Mouse (Mus musculus) midbrain, embryonic 10.5 days (tissue): ENCODE measurements around the gene Adgrl3. TPM values are rescaled to one million over a fixed set of nuclear protein-coding genes. Genes with fewer than 3 reads are reported as not detected.

ENCODE experiments used
- DNase-seq: peaks from one replicate; pipeline ENCODE4 v3.0.0-alpha.2; 2017; ENCODE audit warnings: low spot score
- H3K27ac ChIP-seq: fragments of 300-500 bp; sonication (generic); replicated peaks from 2 replicates; pipeline ENCODE4 v1.5.1; 2016; ENCODE audit warnings: mild to moderate bottlenecking
- H3K27me3 ChIP-seq: fragments of 300-500 bp; sonication (generic); 2 replicates; pipeline ENCODE4 v1.6.1; 2016; ENCODE audit warnings: low read depth, mild to moderate bottlenecking; ENCODE audit not compliant: poor library complexity, severe bottlenecking
- H3K36me3 ChIP-seq: fragments of 300-500 bp; sonication (generic); 2 replicates; pipeline ENCODE4 v1.6.1; 2016; ENCODE audit warnings: mild to moderate bottlenecking, moderate library complexity
- H3K4me1 ChIP-seq: fragments of 300-500 bp; sonication (generic); 2 replicates; pipeline ENCODE4 v1.6.1; 2016
- H3K4me3 ChIP-seq: fragments of 300-500 bp; sonication (generic); 2 replicates; pipeline ENCODE4 v1.5.1; 2016; ENCODE audit warnings: mild to moderate bottlenecking, moderate library complexity
- H3K9me3 ChIP-seq: fragments of 300-500 bp; sonication (generic); replicated peaks from 2 replicates; pipeline ENCODE4 v1.6.1; 2016; ENCODE audit warnings: mild to moderate bottlenecking
- WGBS: fragments of 180-500 bp; shearing (Covaris S2); methylation state at CpG from one replicate; pipeline ENCODE4 v1.1.7; 2016; 5-methylcytosine and 5-hydroxymethylcytosine counted together
- polyA plus RNA-seq: library from polyadenylated mRNA; unstranded; fragments of >200 nt; fragmentation: Nextera tagmentation; extraction: Ambion mirVana; gene quantifications from 2 replicates; pipeline ENCODE4 v1.2.1, GENCODE M21; 2016

Adgrl3 gene
- polyA plus RNA-seq, 1 experiment from 2014 or later: 11.7 TPM

DNA sequence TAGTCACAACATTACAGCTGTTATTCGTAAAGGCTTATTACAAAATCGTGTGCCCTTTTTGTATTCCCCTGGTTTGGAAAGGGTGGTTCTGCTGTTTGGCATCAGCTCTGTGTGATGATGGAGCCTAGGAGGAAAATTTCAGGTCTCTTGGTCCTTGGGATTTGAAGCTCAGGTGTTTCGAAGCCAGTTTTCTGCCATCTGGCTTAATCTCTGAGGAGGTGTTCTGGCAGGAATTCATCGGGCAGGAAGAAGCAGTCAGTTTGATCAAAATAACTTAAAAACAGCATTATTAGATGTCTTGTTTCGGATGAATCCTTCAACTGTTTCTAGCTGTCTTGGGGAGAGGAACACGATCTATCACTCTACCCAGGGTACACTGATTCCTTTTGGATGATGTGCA lies 140.5 kb downstream of the Adgrl3 start:
- no peak for DNase-seq
- Histone ChIP-seq H3K4me3 (no peak overlapping the region), H3K4me1 (peaks cover 16% of the 10 kb centered on the region), H3K36me3 (no peaks in the 10 kb centered on the region), H3K9me3 (no peaks in the 10 kb centered on the region), H3K27ac (no peak overlapping the region), H3K27me3 (no peaks in the 10 kb centered on the region)
- 87% methylated on average over 6 of the region's 6 CpGs for WGBS

GRCm38 (mm10) chr5:81188871-81189485 lies 169.0 kb downstream of the Adgrl3 start:
- no peaks in the 10 kb centered on the region for H3K9me3 ChIP-seq
- H3K4me1 ChIP-seq: no peaks in the 10 kb centered on the region
- 63% methylated on average over 4 of the region's 4 CpGs for WGBS
- no peak overlapping the region for H3K4me3 ChIP-seq
- H3K36me3 ChIP-seq: no peaks in the 10 kb centered on the region
- no peak overlapping the region for H3K27ac ChIP-seq
- no peak for DNase-seq
- H3K27me3 ChIP-seq: no peaks in the 10 kb centered on the region

GRCm38 (mm10) chr5:81200354-81200753 lies 180.4 kb downstream of the Adgrl3 start:
- H3K36me3 ChIP-seq: no peaks in the 10 kb centered on the region
- H3K4me1 ChIP-seq: no peaks in the 10 kb centered on the region
- no peaks in the 10 kb centered on the region for H3K27me3 ChIP-seq
- no peak overlapping the region for H3K4me3 ChIP-seq
- no peak overlapping the region for H3K27ac ChIP-seq
- H3K9me3 ChIP-seq: no peaks in the 10 kb centered on the region
- DNase-seq: no peak

DNA sequence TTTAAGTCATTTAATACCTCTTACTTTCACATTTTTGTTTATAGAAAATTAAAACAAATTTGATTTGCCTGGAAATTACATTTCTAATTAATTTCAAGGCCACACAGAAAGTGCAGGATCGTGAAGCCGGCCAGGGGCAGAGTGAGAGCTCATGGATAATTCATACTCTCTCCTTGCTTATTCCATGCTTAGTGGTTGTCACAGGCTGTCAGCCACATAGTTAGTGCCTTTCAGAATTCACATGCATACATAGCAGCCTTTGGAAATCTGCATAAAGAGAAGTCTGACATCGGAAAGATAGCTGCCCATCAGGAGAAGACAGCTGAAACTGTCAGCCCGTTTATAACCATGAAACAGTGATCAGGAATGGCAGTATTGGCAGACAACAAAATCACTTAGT lies 181.9 kb downstream of the Adgrl3 start:
- no peak overlapping the region for H3K27ac ChIP-seq
- H3K4me1 ChIP-seq: no peaks in the 10 kb centered on the region
- 82% methylated on average over 4 of the region's 4 CpGs for WGBS
- H3K9me3 ChIP-seq: no peaks in the 10 kb centered on the region
- H3K27me3 ChIP-seq: no peaks in the 10 kb centered on the region
- DNase-seq: no peak
- H3K36me3 ChIP-seq: no peaks in the 10 kb centered on the region
- no peak overlapping the region for H3K4me3 ChIP-seq

GRCm38 (mm10) chr5:81218500-81219057 lies 198.6 kb downstream of the Adgrl3 start:
- no peak for DNase-seq
- H3K27me3 ChIP-seq: no peaks in the 10 kb centered on the region
- H3K4me1 ChIP-seq: peaks cover 5% of the 10 kb centered on the region
- WGBS: 60% methylated on average over 2 of the region's 2 CpGs
- H3K9me3 ChIP-seq: no peaks in the 10 kb centered on the region
- H3K27ac ChIP-seq: no peak overlapping the region
- H3K36me3 ChIP-seq: no peaks in the 10 kb centered on the region
- no peak overlapping the region for H3K4me3 ChIP-seq

- Histone ChIP-seq H3K27me3 (no peaks in the 10 kb centered on the region), H3K9me3 (no peaks in the 10 kb centered on the region), H3K36me3 (no peaks in the 10 kb centered on the region), H3K4me1 (no peaks in the 10 kb centered on the region), H3K4me3 (no peak overlapping the region), H3K27ac (no peak overlapping the region)
- 87% methylated on average over 6 of the region's 6 CpGs for WGBS
- DNase-seq: no peak
These were observed 204.5 kb downstream of the Adgrl3 start for GRCm38 (mm10) chr5:81224465-81224864.

DNA sequence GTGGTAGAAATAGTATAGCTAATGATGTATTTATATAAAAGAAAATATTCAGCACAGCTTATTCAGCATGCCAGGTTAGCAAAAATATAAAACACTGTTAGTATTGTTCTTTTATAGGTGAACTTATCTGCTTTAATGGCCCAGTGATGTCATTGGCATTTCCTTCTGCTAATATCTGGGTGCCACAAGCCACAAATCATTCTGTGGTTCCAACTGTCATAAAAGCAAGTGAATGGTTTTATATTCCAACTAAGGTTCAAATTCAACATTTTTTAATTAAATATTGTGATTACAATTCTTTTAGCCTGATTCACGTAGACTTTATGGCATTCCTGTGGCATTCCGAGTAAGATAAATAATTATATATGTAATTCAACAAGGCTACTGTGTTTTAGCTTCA lies 205.5 kb downstream of the Adgrl3 start:
- no peak for DNase-seq
- Histone ChIP-seq H3K4me1 (no peaks in the 10 kb centered on the region), H3K4me3 (no peak overlapping the region), H3K27me3 (no peaks in the 10 kb centered on the region), H3K36me3 (no peaks in the 10 kb centered on the region), H3K27ac (no peak overlapping the region), H3K9me3 (no peaks in the 10 kb centered on the region)
- 89% methylated on average over 2 of the region's 2 CpGs for WGBS

GRCm38 (mm10) chr5:81227256-81227655 lies 207.3 kb downstream of the Adgrl3 start:
- Histone ChIP-seq H3K9me3 (no peaks in the 10 kb centered on the region), H3K4me3 (no peak overlapping the region), H3K27ac (no peak overlapping the region), H3K36me3 (no peaks in the 10 kb centered on the region), H3K27me3 (no peaks in the 10 kb centered on the region), H3K4me1 (no peaks in the 10 kb centered on the region)
- DNase-seq: no peak

DNA sequence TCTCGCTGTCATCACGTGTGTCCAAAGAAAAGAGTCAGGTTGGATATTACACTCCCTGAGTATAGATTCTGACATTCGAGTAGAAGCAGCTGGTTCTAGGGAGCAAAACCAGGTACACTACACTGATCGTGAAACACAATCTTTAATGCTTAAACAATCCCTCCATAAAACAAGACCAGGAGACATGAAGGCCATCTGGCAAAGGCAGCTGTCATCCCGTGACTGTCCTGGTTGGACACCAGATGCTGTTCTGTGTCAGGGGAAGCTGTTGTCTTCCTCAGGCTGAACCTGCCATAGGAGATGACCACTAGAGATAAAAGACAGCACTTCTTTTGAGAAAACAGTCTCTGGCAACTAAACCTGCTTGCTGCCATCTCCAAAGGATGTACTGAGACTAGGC lies 228.8 kb downstream of the Adgrl3 start:
- Histone ChIP-seq H3K9me3 (no peaks in the 10 kb centered on the region), H3K27me3 (no peaks in the 10 kb centered on the region), H3K36me3 (no peaks in the 10 kb centered on the region), H3K4me1 (no peaks in the 10 kb centered on the region), H3K4me3 (no peak overlapping the region), H3K27ac (no peak overlapping the region)
- WGBS: 92% methylated on average over 5 of the region's 5 CpGs
- DNase-seq: no peak

DNA sequence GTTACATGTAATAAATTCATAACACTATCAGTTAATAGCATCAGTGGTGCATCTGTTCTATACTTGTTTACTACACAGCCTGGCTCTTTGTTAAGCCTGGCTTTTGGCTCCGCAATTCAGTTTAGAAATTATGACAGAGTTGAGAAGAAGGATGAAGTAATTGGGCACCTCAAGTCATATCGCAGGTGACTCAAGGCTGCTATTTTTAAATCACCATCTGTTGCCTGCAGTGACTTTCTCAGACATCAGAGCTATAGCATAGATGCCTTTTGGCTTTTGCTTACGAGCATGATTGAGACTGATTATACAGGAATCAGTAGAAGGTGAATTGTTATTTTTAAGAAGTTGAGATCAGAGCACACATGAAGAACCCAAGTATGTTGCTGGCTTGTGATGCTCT lies 236.2 kb downstream of the Adgrl3 start:
- Histone ChIP-seq H3K4me3 (no peak overlapping the region), H3K36me3 (no peaks in the 10 kb centered on the region), H3K9me3 (no peaks in the 10 kb centered on the region), H3K27ac (no peak overlapping the region), H3K4me1 (no peaks in the 10 kb centered on the region), H3K27me3 (no peaks in the 10 kb centered on the region)
- DNase-seq: no peak
- 92% methylated on average over 3 of the region's 3 CpGs for WGBS

DNA sequence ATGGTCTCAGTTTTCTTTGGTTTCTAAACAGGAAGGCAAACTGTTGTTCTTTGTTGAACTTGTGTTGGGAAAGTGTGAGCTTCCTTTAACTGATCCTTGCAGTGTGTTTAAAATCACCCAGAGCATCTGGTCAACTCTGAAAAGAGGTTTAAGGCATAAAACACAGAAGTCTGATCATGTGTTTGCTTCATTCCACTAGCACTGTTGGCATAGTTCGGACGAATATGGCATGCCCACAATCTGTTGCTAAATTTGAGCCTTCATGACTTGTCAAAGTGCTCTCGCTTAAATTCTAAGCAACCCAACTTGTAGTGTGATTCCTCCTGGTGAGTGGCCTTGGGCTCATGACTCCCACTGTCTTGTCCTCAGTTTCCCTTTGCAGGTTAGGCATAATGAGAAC lies 249.8 kb downstream of the Adgrl3 start:
- 89% methylated on average over 3 of the region's 3 CpGs for WGBS
- peaks cover 9% of the 10 kb centered on the region for H3K4me1 ChIP-seq
- no peak overlapping the region for H3K4me3 ChIP-seq
- no peak overlapping the region for H3K27ac ChIP-seq
- no peaks in the 10 kb centered on the region for H3K27me3 ChIP-seq
- no peaks in the 10 kb centered on the region for H3K36me3 ChIP-seq
- no peaks in the 10 kb centered on the region for H3K9me3 ChIP-seq
- DNase-seq: no peak

- Histone ChIP-seq H3K27me3 (no peaks in the 10 kb centered on the region), H3K9me3 (no peaks in the 10 kb centered on the region), H3K27ac (no peak overlapping the region), H3K4me3 (no peak overlapping the region), H3K4me1 (no peaks in the 10 kb centered on the region), H3K36me3 (no peaks in the 10 kb centered on the region)
- 79% methylated on average over 6 of the region's 6 CpGs for WGBS
- DNase-seq: no peak
These were observed 255.6 kb downstream of the Adgrl3 start for GRCm38 (mm10) chr5:81275346-81276047.

GRCm38 (mm10) chr5:81279246-81279645 lies 259.3 kb downstream of the Adgrl3 start:
- Histone ChIP-seq H3K4me3 (no peak overlapping the region), H3K27ac (no peak overlapping the region), H3K4me1 (no peaks in the 10 kb centered on the region), H3K9me3 (no peaks in the 10 kb centered on the region), H3K27me3 (no peaks in the 10 kb centered on the region), H3K36me3 (no peaks in the 10 kb centered on the region)
- no peak for DNase-seq
- WGBS: 80% methylated on average over 2 of the region's 2 CpGs
